Mouse (Mus musculus) erythroblast, adult 5-6 weeks (primary cell): ENCODE data around the gene Sf3b2. TPM values are rescaled to one million over a fixed set of nuclear protein-coding genes. Genes with fewer than 3 reads are reported as not detected.
"Not testable (repeated sequence)": the region's sequence is repeated elsewhere in the genome, so short reads cannot be mapped to it uniquely, and the experiment has no call there.

Experiments
- ATAC-seq: replicated peaks from 2 replicates; pipeline ENCODE4 v1.8.0; 2016; ENCODE audit warnings: moderate number of reproducible peaks, mild to moderate bottlenecking, moderate TSS enrichment, inconsistent platforms; ENCODE audit not compliant: poor library complexity, low FRiP score, severe bottlenecking
- total RNA-seq, 2 experiments: library from RNA; stranded (forward) in 1 of 2; stranded (reverse) in 1 of 2; fragments of 150-400 nt in 1 of 2; fragments of 200-764, 138-1000 nt in 1 of 2; gene quantifications; 2 replicates each; pipeline versions ENCODE4 v1.2.3 to v1.2.4; 2015 to 2017; ENCODE audit warnings: low replicate concordance in 2 of 2

The Sf3b2 gene
- total RNA-seq, 2 experiments from 2014 or later, result 55.0 to 59.6 TPM

DNA sequence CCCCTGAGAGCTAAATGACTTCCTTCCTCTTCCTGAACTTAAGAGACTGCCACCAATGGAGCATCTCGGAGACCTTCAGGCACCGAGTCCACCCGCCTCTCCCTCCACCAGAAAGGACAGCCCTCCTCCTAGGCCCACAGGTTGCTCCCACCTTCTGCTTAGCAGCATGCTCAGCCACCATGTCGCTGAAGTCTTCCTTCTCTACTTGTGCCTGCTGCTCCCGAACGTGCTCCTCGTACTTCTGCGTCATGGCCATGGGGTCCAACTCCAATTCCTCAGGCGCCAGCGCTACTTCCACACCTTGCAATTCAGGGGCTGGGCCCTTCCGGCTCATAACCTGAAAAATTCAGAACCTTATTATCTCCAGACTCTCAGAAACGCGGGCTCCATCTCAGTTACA lies 20.6 kb downstream of the Sf3b2 start:
- ATAC-seq, result no peak

DNA sequence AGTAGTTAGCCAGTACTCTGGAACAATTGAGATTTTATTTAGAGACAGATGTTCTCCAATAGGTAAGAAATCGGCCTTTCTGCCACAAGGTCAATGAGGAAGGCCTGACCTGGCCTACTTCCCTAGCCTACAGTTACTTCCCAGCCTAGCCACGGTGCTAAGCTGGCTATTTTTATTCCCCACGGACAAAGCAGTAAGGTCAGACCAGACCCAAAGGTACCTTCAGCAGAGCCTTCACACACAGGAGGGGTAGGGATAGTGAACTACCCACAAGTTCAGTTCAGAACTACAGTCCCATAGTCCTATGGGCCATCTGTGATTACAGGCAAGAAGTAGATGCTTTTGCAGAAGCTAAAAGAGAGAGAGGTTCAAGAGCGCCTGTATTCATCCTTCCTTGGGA lies 21.3 kb downstream of the Sf3b2 start:
- no peak for ATAC-seq

DNA sequence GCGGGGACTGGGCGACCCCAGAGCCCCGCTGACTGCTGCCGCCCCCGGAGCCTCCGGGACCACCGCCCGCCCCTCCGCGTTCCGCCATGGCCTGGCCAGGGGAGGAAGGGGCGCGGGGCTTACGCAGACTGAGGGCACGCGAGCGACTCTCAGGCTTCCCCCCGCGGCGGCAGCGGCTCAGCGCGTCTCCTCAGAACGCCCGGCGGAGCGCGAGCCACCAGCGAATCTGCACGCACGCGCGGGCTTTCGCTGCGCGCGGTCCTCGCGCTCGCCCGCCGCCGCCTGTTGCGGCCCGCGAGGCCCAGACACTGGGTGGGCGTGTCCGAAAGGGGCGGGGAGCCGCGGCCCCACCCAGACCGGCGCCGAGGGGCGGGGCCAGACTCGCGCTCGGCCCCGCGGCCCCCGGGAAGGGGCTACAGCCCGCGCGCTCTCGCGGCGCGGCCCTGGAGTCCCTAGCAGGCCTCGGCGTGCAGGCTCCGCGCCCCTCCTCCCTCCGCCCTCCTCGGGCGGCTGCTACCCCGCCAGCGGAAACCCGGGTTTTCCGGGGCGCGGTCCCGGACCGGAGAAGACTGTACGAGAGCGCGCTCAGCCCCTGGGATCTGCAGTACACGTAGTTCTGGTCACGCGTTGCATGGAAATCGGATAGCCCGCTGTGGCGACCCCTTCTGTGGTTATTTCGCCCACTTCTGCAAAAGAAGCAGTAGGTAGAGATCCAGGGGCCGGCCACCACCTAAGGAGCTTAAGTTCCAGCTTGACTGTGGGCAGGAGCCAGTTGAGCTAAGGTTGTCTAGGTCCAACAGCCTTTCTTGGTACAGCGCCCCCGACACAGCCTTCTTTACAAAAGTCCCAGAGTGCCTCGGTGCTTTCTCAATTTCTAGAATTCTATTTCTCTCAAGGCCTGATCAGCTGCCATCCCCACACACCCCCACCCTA lies 22.2 kb downstream of the Sf3b2 start, which contains the start of gene Pacs1:
TSS of gene Pacs1 (minus strand) at position 319 of the 933 bp plus-strand sequence.
- ATAC-seq, result peak; percentile 73

DNA sequence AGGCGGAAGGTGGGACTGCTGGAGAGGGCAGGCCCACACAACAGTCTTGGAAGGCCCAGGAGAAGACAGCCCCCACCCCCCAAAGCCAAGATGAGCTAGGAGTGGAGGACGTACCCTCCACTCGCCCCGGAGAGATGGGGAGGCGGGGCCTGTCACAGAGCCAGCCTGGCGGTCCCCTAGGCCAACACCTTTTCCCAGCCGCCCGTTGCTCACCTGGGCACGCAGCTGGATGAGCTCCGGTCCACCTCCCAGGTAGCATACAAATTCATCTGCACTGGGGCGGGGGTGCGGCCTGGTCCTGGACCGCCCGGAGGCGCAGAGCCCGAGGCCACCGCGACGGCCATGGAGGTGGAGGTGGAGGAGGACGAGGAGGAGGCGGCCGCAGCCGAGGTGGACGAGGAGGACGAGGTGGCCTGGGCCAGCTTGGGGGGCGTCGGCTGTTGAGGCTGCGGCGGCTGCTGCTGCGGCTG lies 22.9 kb downstream of the Sf3b2 start:
- peak; percentile 28 for ATAC-seq

DNA sequence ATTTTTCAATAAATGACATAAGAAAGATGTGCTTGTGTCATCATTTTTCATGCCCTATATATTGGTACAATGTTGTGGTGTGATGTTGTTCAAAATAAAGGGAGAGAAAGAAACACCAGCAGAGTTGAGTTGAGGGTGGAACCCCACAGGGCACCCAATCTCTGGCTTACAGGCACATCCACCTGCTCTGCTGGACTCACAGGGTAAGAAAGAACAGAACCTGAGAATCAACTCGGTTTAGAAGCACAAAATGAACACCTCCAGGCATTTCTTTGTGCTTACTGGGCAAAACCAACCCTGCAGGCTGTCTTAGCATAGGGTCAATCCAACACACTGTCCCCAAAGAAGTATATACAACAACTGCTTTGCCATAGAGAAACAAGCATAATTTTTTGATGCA lies 23.8 kb downstream of the Sf3b2 start:
- ATAC-seq, result no peak

DNA sequence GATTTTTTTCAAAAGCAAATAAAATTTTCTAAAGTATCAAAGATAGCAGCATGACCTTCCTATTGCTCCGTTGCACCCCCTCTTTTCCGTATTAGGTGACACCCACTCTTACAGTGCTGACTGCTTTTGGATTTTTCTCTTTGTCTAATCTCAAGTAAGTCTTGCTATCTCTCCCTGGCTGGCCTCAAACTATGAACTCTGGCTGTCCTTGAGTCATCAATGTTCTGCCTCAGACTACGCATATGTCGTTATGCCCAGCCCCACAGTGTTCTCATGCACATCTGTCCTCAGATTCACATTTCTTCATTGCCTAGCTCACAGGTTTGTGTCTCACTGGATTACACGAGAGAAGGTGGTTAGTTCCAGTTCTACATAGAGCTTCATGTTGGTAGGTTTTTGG lies 25.9 kb downstream of the Sf3b2 start:
- ATAC-seq, result no peak

DNA sequence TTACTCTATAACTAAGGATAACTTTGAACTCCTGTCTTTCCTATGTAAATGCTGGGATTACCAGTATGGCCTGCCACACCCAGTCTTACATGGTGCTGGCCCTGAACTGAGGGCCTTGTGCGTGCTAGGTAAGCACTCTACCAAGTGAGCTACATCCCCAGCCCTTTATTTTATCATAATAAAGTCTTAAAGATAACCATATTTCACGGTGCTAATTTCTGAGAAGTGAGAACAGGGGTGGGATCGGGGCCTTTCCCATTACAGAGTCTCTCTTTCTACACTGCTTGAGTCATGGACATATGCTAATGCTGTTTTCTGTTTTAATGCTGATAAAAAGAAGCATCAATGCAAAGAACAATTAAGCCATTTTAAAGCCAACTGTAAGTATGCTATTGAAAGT lies 26.4 kb downstream of the Sf3b2 start:
- ATAC-seq, result no peak

DNA sequence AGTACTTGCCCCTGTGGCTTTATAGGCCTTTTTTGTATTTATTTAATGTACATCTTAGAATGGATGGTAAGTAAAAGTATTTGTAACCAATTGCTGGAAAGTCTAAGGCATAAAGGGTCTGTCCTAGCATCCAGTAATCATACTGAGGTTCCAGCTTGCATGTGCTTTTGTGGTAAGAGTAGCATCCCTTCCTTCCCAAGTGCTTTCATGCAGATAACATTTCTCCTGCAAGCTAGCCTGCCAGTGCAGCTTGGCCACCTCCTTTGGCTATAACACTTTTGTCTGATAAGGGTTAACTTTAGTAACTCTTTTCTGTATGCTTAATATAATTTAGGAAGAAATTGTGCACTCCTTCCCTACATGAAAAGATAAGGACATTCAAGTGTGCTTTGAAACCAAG lies 27.2 kb downstream of the Sf3b2 start:
- no peak for ATAC-seq

DNA sequence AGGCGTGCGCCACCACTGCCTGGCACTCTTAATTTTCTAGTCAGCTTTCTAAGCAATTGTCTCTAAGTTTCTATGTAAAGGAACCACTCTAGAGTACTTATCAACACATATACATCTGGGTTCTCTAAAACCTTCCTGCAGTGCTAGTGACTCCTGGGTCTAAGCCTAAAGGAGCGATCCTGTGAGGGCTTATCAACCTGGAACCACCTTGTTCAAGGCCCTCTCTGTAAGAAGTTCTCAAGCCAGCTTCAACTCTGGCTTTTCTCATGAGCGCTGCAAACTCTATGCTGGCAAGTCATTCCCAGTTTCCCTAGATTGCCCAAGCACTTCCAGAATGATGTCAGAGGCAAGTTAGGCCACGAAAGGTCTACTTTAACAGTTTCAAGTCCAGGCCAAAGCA lies 28.2 kb downstream of the Sf3b2 start:
- ATAC-seq, result peak; percentile 82

DNA sequence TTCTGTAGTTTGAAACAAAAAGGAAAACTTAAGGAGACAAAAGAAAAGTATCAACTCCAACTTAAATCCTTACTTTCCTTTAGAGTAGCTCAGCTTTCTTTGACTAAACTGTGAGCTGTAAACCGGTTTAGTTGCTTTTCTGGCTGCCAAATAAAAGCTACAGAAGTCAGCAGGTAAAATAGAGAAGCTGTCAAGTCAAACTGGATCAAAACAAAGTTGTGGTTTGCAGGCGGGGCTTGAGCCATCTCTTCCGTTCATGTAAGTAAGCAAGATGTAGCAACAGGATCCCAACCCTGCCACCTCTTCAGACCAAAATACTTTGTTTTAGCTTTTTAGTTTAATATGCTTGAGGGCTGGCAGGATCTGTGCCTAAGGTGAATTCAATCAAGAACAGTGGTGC lies 38.1 kb downstream of the Sf3b2 start:
- ATAC-seq, result no peak

DNA sequence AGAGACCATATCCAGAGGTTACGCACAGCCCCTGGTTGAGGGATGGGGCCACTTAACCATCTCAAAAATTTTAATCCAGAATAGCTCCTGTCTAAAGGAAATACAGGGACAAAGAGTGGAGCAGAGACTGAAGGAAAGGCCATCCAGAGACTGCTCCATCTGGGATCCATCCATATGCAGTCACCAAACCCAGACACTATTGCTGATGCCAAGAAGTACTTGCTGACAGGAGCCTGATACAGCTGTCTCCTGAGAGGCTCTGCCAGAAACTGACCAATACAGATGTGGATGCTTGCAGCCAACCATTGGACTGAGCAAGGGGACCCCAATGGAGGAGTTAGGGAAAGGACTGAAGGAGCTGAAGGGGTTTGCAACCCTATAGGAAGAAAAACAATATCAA lies 58.3 kb downstream of the Sf3b2 start:
- ATAC-seq, result not testable (repeated sequence)

DNA sequence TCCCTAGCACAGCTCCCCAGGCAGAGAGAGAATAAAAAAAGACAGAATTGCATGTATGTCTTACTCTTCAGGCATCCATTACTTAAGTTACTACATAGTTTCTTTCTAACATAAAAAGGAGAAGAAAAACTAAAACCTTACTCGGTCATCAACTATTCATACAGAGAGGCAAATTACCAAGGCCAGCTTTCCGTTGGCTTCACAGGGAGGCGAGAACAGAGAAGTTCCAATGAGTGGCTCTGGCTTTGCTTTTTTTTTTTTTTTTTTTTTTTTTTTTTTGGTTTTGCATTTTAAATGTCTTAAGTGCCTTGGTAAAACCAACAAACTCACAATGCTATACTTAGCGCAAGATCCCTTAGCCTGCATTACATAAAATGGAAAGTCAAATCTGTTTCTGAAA lies 62.6 kb downstream of the Sf3b2 start:
- ATAC-seq, result no peak

DNA sequence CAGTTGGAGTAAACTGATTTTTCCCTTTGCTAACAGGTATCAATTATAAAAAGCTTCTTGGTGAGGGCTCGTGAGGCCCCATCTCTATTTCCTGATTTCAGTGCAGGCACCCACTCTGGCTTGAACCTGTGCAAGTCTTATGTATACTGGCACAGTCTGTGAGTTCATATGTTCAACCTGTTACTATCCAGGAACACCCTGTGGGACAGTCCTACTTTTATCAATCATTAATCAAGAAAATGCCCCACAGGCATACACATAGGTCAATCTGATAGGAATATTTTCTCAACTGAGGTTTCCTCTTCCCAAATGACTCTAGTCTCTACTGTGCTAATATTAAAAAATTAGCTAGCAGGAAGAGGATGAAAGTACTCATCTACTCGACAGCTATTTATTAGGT lies 65.1 kb downstream of the Sf3b2 start:
- no peak for ATAC-seq

DNA sequence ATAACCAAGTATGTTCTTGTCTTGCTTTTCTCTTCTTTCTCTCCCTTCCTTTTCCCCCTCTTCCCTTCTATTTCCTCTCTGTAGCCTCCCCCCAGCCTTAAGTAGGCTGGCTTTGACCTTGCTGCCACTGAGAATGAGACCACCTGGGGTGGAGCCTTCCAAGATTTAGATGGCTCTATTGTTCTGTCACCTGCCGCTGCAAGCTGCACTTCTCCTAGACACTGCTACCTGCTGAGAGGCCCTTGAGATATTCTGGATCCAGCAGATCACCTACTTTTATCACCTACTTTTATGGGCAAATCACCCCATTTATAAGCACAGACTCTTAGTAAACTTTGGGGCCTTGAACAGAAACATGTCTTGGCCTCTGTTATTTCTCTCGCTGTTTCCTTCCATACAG lies 70.6 kb downstream of the Sf3b2 start:
- ATAC-seq, result no peak

DNA sequence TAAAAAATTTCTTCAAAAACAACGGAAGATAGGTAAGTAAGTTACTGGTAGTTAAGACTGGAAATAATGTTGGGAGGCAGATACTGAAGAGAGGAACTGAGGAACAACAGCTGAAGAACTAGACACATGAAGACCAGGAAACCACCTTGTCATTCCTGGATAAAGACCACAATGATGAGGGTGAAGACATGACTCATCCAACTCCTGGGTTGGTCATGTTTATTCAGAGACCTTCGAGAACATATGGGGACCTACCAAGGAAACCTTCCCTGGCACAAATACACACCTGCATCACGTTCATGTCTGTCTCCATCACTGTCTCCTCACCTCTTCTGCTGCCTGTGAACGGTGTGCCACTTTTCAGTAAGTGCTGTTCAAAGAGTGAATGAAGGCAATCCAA lies 71.2 kb downstream of the Sf3b2 start:
- no peak for ATAC-seq

Other genes starting within 250 kb of the Sf3b2 start
- not detected in 2 replicates for gene Rin1, start 245.0 kb downstream of the Sf3b2 start, total RNA-seq (2015; ENCODE audit: low replicate concordance)
- gene Rin1, start 245.0 kb downstream of the Sf3b2 start, total RNA-seq (2017; ENCODE audit: low replicate concordance), result 0.09 TPM in 1 of 2 replicates, not detected in the other
- 0.84 TPM in 1 of 2 replicates, not detected in the other for gene Cd248, start 227.4 kb downstream of the Sf3b2 start, total RNA-seq (2015; ENCODE audit: low replicate concordance)
- gene Cd248, start 227.4 kb downstream of the Sf3b2 start, total RNA-seq (2017; ENCODE audit: low replicate concordance), result 0.09 and 0.42 TPM in 2 replicates
- not detected in 2 replicates for gene Tmem151a, start 209.9 kb downstream of the Sf3b2 start, total RNA-seq (2015; ENCODE audit: low replicate concordance)
- gene Tmem151a, start 209.9 kb downstream of the Sf3b2 start, total RNA-seq (2017; ENCODE audit: low replicate concordance), result not detected in 2 replicates
- gene Yif1a, start 206.9 kb downstream of the Sf3b2 start, total RNA-seq (2015; ENCODE audit: low replicate concordance), result 6.3 and 7.1 TPM in 2 replicates
- gene Yif1a, start 206.9 kb downstream of the Sf3b2 start, total RNA-seq (2017; ENCODE audit: low replicate concordance), result 1.9 and 2.5 TPM in 2 replicates
- gene Cnih2, start 196.9 kb downstream of the Sf3b2 start, total RNA-seq (2015; ENCODE audit: low replicate concordance), result not detected in 2 replicates
- gene Cnih2, start 196.9 kb downstream of the Sf3b2 start, total RNA-seq (2017; ENCODE audit: low replicate concordance), result not detected in 2 replicates
- gene Rab1b, start 188.4 kb downstream of the Sf3b2 start, total RNA-seq (2015; ENCODE audit: low replicate concordance), result 14.4 and 23.6 TPM in 2 replicates
- 19.4 and 22.9 TPM in 2 replicates for gene Rab1b, start 188.4 kb downstream of the Sf3b2 start, total RNA-seq (2017; ENCODE audit: low replicate concordance)
- gene Klc2, start 176.9 kb downstream of the Sf3b2 start, total RNA-seq (2015; ENCODE audit: low replicate concordance), result 4.2 TPM in 1 of 2 replicates, not detected in the other
- gene Klc2, start 176.9 kb downstream of the Sf3b2 start, total RNA-seq (2017; ENCODE audit: low replicate concordance), result 1.4 TPM in 1 of 2 replicates, not detected in the other
- 7.7 and 8.1 TPM in 2 replicates for gene Pacs1, start 22.3 kb downstream of the Sf3b2 start, total RNA-seq (2015; ENCODE audit: low replicate concordance)
- gene Pacs1, start 22.3 kb downstream of the Sf3b2 start, total RNA-seq (2017; ENCODE audit: low replicate concordance), result 5.3 and 7.0 TPM in 2 replicates
- not detected in 2 replicates for gene Gal3st3, start 2.9 kb upstream of the Sf3b2 start, total RNA-seq (2015; ENCODE audit: low replicate concordance)
- gene Gal3st3, start 2.9 kb upstream of the Sf3b2 start, total RNA-seq (2017; ENCODE audit: low replicate concordance), result not detected in 2 replicates
- gene Catsper1, start 40.3 kb upstream of the Sf3b2 start, total RNA-seq (2015; ENCODE audit: low replicate concordance), result not detected in 2 replicates
- not detected in 2 replicates for gene Catsper1, start 40.3 kb upstream of the Sf3b2 start, total RNA-seq (2017; ENCODE audit: low replicate concordance)
- not detected in 2 replicates for gene Cst6, start 54.1 kb upstream of the Sf3b2 start, total RNA-seq (2015; ENCODE audit: low replicate concordance)
- gene Cst6, start 54.1 kb upstream of the Sf3b2 start, total RNA-seq (2017; ENCODE audit: low replicate concordance), result not detected in 2 replicates
- gene Eif1ad, start 71.3 kb upstream of the Sf3b2 start, total RNA-seq (2015; ENCODE audit: low replicate concordance), result 7.3 and 12.3 TPM in 2 replicates
- 14.7 and 18.7 TPM in 2 replicates for gene Eif1ad, start 71.3 kb upstream of the Sf3b2 start, total RNA-seq (2017; ENCODE audit: low replicate concordance)
- gene Banf1, start 71.7 kb upstream of the Sf3b2 start, total RNA-seq (2015; ENCODE audit: low replicate concordance), result 77.5 and 144 TPM in 2 replicates
- gene Banf1, start 71.7 kb upstream of the Sf3b2 start, total RNA-seq (2017; ENCODE audit: low replicate concordance), result 5.9 and 14.1 TPM in 2 replicates
- 28.4 and 63.2 TPM in 2 replicates for gene Sart1, start 93.2 kb upstream of the Sf3b2 start, total RNA-seq (2015; ENCODE audit: low replicate concordance)
- 28.5 and 48.2 TPM in 2 replicates for gene Sart1, start 93.2 kb upstream of the Sf3b2 start, total RNA-seq (2017; ENCODE audit: low replicate concordance)
- gene Tsga10ip, start 107.1 kb upstream of the Sf3b2 start, total RNA-seq (2015; ENCODE audit: low replicate concordance), result 2.5 TPM in 1 of 2 replicates, not detected in the other
- not detected in 2 replicates for gene Tsga10ip, start 107.1 kb upstream of the Sf3b2 start, total RNA-seq (2017; ENCODE audit: low replicate concordance)
- gene Drap1, start 129.5 kb upstream of the Sf3b2 start, total RNA-seq (2015; ENCODE audit: low replicate concordance), result 15.0 and 32.4 TPM in 2 replicates
- gene Drap1, start 129.5 kb upstream of the Sf3b2 start, total RNA-seq (2017; ENCODE audit: low replicate concordance), result 15.8 and 18.0 TPM in 2 replicates
- 14.8 and 16.1 TPM in 2 replicates for gene AI837181, start 129.7 kb upstream of the Sf3b2 start, total RNA-seq (2015; ENCODE audit: low replicate concordance)
- gene AI837181, start 129.7 kb upstream of the Sf3b2 start, total RNA-seq (2017; ENCODE audit: low replicate concordance), result 5.3 and 7.7 TPM in 2 replicates
- gene Fosl1, start 152.1 kb upstream of the Sf3b2 start, total RNA-seq (2015; ENCODE audit: low replicate concordance), result 0.42 TPM in 1 of 2 replicates, not detected in the other
- gene Fosl1, start 152.1 kb upstream of the Sf3b2 start, total RNA-seq (2017; ENCODE audit: low replicate concordance), result not detected in 2 replicates
- 0.38 TPM in 1 of 2 replicates, not detected in the other for gene Ccdc85b, start 162.4 kb upstream of the Sf3b2 start, total RNA-seq (2015; ENCODE audit: low replicate concordance)
- 0.14 and 0.17 TPM in 2 replicates for gene Ccdc85b, start 162.4 kb upstream of the Sf3b2 start, total RNA-seq (2017; ENCODE audit: low replicate concordance)
- 13.2 and 15.2 TPM in 2 replicates for gene Fibp, start 165.2 kb upstream of the Sf3b2 start, total RNA-seq (2015; ENCODE audit: low replicate concordance)
- 17.6 and 19.0 TPM in 2 replicates for gene Fibp, start 165.2 kb upstream of the Sf3b2 start, total RNA-seq (2017; ENCODE audit: low replicate concordance)
- not detected in 2 replicates for gene Ctsw, start 173.1 kb upstream of the Sf3b2 start, total RNA-seq (2015; ENCODE audit: low replicate concordance)
- gene Ctsw, start 173.1 kb upstream of the Sf3b2 start, total RNA-seq (2017; ENCODE audit: low replicate concordance), result not detected in 2 replicates
- gene Efemp2, start 178.5 kb upstream of the Sf3b2 start, total RNA-seq (2015; ENCODE audit: low replicate concordance), result not detected in 2 replicates
- 3.4 TPM in 1 of 2 replicates, not detected in the other for gene Efemp2, start 178.5 kb upstream of the Sf3b2 start, total RNA-seq (2017; ENCODE audit: low replicate concordance)
- 12.5 and 18.6 TPM in 2 replicates for gene Mus81, start 192.9 kb upstream of the Sf3b2 start, total RNA-seq (2015; ENCODE audit: low replicate concordance)
- 1.8 and 8.3 TPM in 2 replicates for gene Mus81, start 192.9 kb upstream of the Sf3b2 start, total RNA-seq (2017; ENCODE audit: low replicate concordance)
- 516 and 540 TPM in 2 replicates for gene Cfl1, start 195.0 kb upstream of the Sf3b2 start, total RNA-seq (2015; ENCODE audit: low replicate concordance)
- gene Cfl1, start 195.0 kb upstream of the Sf3b2 start, total RNA-seq (2017; ENCODE audit: low replicate concordance), result 293 and 380 TPM in 2 replicates
- gene 1700020D05Rik, start 208.3 kb upstream of the Sf3b2 start, total RNA-seq (2015; ENCODE audit: low replicate concordance), result not detected in 2 replicates
- 1.1 and 1.3 TPM in 2 replicates for gene 1700020D05Rik, start 208.3 kb upstream of the Sf3b2 start, total RNA-seq (2017; ENCODE audit: low replicate concordance)
- 1.9 and 2.9 TPM in 2 replicates for gene Snx32, start 215.1 kb upstream of the Sf3b2 start, total RNA-seq (2015; ENCODE audit: low replicate concordance)
- 11.7 and 13.4 TPM in 2 replicates for gene Snx32, start 215.1 kb upstream of the Sf3b2 start, total RNA-seq (2017; ENCODE audit: low replicate concordance)